ENCODE assay signal across 8 mouse cellular contexts in genomic region chr13:38634800-38635269, GRCm38 (mm10). TPM values are rescaled to one million over a fixed set of nuclear protein-coding genes. Genes with fewer than 3 reads are reported as not detected.
DNase-seq lines count a peak whose midpoint lies in the region; ATAC-seq lines count a peak whose summit lies in the region.

Bloc1s5 (minus strand) TSS chr13:38635109.

- H3K27ac ChIP-seq in forebrain, embryonic 10.5 days = peak within 1 kb of the TSS; percentile 94
- peak within 1 kb of the TSS; percentile 84 for H3K27ac ChIP-seq in heart, embryonic 16.5 days (ENCODE audit: low read length)
- H3K27ac ChIP-seq in liver, embryonic 15.5 days (replicated peaks) = peak within 1 kb of the TSS; percentile 93
- H3K27ac ChIP-seq in neural tube, embryonic 12.5 days = no peak within 1 kb of the TSS

- H3K4me1 ChIP-seq in forebrain, embryonic 10.5 days = peaks cover 13% of the 10 kb centered on the region
- H3K4me1 ChIP-seq in heart, embryonic 16.5 days (ENCODE audit: control insufficient read depth, insufficient read depth, low read length) = peaks cover 6% of the 10 kb centered on the region
- H3K4me1 ChIP-seq in liver, embryonic 15.5 days (replicated peaks) = peaks cover 43% of the 10 kb centered on the region
- peaks cover 8% of the 10 kb centered on the region; the same call in 1 of the 2 replicates for H3K4me1 ChIP-seq in neural tube, embryonic 12.5 days

- peak; percentile 94 for ATAC-seq in heart, embryonic 16.5 days (replicated peaks; ENCODE audit: extremely low read depth, insufficient read depth, low FRiP score)
- peak; percentile 89 for ATAC-seq in liver, embryonic 15.5 days (ENCODE audit: insufficient read depth)
- ATAC-seq in neural tube, embryonic 12.5 days (ENCODE audit: low FRiP score, low read depth) = peak; percentile 96

- H3K36me3 ChIP-seq in forebrain, embryonic 10.5 days (replicated peaks) = peaks cover 6% of the 10 kb centered on the region; the same call in 1 of the 2 replicates
- H3K36me3 ChIP-seq in heart, embryonic 16.5 days (ENCODE audit: control insufficient read depth, insufficient read depth) = peaks cover 6% of the 10 kb centered on the region
- H3K36me3 ChIP-seq in liver, embryonic 15.5 days (replicated peaks) = peaks cover 6% of the 10 kb centered on the region
- no peaks in the 10 kb centered on the region for H3K36me3 ChIP-seq in neural tube, embryonic 12.5 days

- H3K9me3 ChIP-seq in forebrain, embryonic 10.5 days = no peaks in the 10 kb centered on the region
- H3K9me3 ChIP-seq in heart, embryonic 16.5 days (replicated peaks; ENCODE audit: control insufficient read depth, low read length) = no peaks in the 10 kb centered on the region
- no peaks in the 10 kb centered on the region for H3K9me3 ChIP-seq in liver, embryonic 15.5 days (replicated peaks)
- no peaks in the 10 kb centered on the region for H3K9me3 ChIP-seq in neural tube, embryonic 12.5 days

- peak within 1 kb of the TSS; percentile 70 for H3K4me2 ChIP-seq in heart, embryonic 16.5 days (ENCODE audit: low read depth, low read length)
- H3K4me2 ChIP-seq in liver, embryonic 15.5 days = peak within 1 kb of the TSS; percentile 80
- H3K4me2 ChIP-seq in neural tube, embryonic 12.5 days (replicated peaks) = peak within 1 kb of the TSS; percentile 73

- H3K27me3 ChIP-seq in forebrain, embryonic 10.5 days (ENCODE audit: poor library complexity, severe bottlenecking) = no peaks in the 10 kb centered on the region
- H3K27me3 ChIP-seq in heart, embryonic 16.5 days (ENCODE audit: control insufficient read depth, insufficient read depth, low read length) = no peaks in the 10 kb centered on the region
- no peaks in the 10 kb centered on the region for H3K27me3 ChIP-seq in liver, embryonic 15.5 days
- no peaks in the 10 kb centered on the region for H3K27me3 ChIP-seq in neural tube, embryonic 12.5 days (replicated peaks)

- under 1% methylated on average over 44 of the region's 44 CpGs for WGBS in forebrain, embryonic 10.5 days
- under 1% methylated on average over 42 of the region's 44 CpGs for WGBS in heart, embryonic 16.5 days
- WGBS in liver, embryonic 15.5 days (ENCODE audit: insufficient replicate concordance) = under 1% methylated on average over 44 of the region's 44 CpGs
- under 1% methylated on average over 44 of the region's 44 CpGs for WGBS in neural tube, embryonic 12.5 days

- H3K4me3 ChIP-seq in forebrain, embryonic 10.5 days = peak within 1 kb of the TSS; percentile 88
- peak within 1 kb of the TSS; percentile 70 for H3K4me3 ChIP-seq in heart, embryonic 16.5 days (ENCODE audit: low read length)
- peak within 1 kb of the TSS; percentile 78 for H3K4me3 ChIP-seq in liver, embryonic 15.5 days (replicated peaks)
- peak within 1 kb of the TSS; percentile 73 for H3K4me3 ChIP-seq in neural tube, embryonic 12.5 days

- peak; percentile 82 to 88 for DNase-seq in CD8-positive naive resting alpha-beta T cell, adult 2 months (ENCODE audit: low read depth in 2 of 2, low spot score in 2 of 2)
- DNase-seq in c-Kit-positive CD71-negative TER-119-negative erythroid progenitor cells, embryonic 14.5 days (ENCODE audit: low read depth) = peak; percentile 98
- DNase-seq in forebrain, embryonic 10.5 days (ENCODE audit: extremely low spot score, low spot score) = peak; percentile 93
- DNase-seq in kidney, postnatal 36 days = peak; percentile 96 to 99
- peak; percentile 92 for DNase-seq in telencephalon, adult 2 months (ENCODE audit: low read depth, low spot score)

- peak within 1 kb of the TSS; percentile 85 for H3K9ac ChIP-seq in heart, embryonic 16.5 days (ENCODE audit: low read length)
- H3K9ac ChIP-seq in liver, embryonic 15.5 days = peak within 1 kb of the TSS; percentile 67
- H3K9ac ChIP-seq in neural tube, embryonic 12.5 days = peak within 1 kb of the TSS; percentile 76

RNA-seq across cellular contexts. Expression of gene Bloc1s5, which starts in this region (rescaled TPM):
- polyA plus RNA-seq in forebrain, embryonic 10.5 days (2016; fragmentation: Nextera tagmentation; extraction: Ambion mirVana) = 24.2 and 27.0 TPM in 2 replicates
- polyA plus RNA-seq in heart, embryonic 16.5 days (2015; fragmentation: Nextera tagmentation; extraction: Ambion mirVana) = 18.1 and 19.7 TPM in 2 replicates
- polyA plus RNA-seq in liver, embryonic 15.5 days (2015; fragmentation: Nextera tagmentation; extraction: Ambion mirVana) = 10.3 and 10.5 TPM in 2 replicates
- 24.1 and 25.6 TPM in 2 replicates for polyA plus RNA-seq in neural tube, embryonic 12.5 days (2016; fragmentation: Nextera tagmentation; extraction: Ambion mirVana)
